Mouse (Mus musculus): ENCODE measurements around the gene Zxdc. TPM values are rescaled to one million over a fixed set of nuclear protein-coding genes. Genes with fewer than 3 reads are reported as not detected.

Zxdc gene
- 1 to 10 TPM; 5.9 to 6.8 TPM for polyA plus RNA-seq (2017; shearing (Covaris generic))

GRCm38 (mm10) chr6:90368976-90369724 lies at the start of gene Zxdc:
Gene Zxdc (plus strand): TSS chr6:90369492.
- peak; percentile 92 for ATAC-seq

- ATAC-seq: no peak
These were observed 48.9 kb upstream of the Zxdc start for GRCm38 (mm10) chr6:90320429-90320828.

- no peak for ATAC-seq
These were observed 47.5 kb upstream of the Zxdc start for GRCm38 (mm10) chr6:90321811-90322210.

DNA sequence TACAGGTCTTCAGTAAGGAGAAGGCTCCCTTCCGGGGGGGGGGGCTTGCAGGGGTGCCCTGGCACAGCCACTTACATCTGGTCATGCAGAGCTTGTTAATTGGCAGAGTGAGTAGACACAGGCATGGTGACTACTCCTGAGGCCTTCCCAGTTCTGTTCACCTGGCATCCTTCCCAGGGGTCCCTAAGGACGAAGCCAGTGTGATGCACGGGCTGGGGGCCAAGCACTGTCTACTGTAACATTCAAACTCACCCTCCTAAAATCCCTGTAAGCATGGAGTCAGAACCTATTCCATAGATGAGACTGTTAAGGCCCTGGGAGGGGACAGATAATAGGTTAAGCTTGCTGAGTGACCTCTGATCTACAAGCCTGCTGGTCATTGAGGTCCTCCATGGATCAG lies 45.3 kb upstream of the Zxdc start:
- ATAC-seq: no peak

- ATAC-seq: no peak
These were observed 44.8 kb upstream of the Zxdc start for GRCm38 (mm10) chr6:90324463-90324862.

DNA sequence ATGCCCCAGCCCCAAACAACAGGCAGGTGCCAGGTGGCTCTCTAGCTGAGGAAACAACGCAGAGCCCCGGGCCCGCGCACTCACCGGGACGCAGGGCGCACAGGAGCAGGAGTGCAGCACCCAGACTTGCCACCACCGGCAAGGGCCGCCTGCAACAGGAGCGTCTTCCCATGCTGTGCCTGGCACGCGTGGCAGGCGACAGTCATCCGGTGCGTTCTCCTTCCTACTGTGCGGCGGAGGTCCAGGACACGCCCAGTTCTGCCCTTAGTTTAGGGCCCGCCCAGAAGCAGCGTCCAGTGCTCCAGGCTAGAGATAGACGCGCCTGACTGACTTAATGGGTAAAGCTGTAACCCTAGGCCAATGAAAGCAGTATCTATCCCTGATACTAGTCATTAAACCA lies 44.3 kb upstream of the Zxdc start, which contains the start of gene Chst13:
Chst13 (minus strand) TSS at position 195 of the 400 bp plus-strand sequence.
- no peak for ATAC-seq

DNA sequence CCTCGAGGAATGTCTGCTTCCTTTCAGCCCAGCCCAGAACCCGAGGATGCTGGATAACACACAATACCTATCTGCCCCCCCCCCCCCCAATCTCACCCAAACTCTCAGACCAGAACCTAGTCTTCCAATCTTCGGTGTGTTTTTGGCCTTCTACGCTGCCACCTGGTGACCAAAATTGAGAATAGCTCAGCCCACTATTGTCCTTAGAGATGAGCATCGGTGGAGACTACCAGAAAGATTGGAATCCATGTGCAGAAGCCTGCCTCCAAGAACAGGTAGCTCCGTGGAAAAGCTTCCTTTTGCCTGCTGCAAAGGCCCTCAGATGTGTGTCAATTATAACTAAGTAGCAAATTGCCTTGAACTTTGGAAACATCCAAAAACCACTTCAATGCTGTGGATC lies 41.6 kb upstream of the Zxdc start:
- ATAC-seq: no peak

DNA sequence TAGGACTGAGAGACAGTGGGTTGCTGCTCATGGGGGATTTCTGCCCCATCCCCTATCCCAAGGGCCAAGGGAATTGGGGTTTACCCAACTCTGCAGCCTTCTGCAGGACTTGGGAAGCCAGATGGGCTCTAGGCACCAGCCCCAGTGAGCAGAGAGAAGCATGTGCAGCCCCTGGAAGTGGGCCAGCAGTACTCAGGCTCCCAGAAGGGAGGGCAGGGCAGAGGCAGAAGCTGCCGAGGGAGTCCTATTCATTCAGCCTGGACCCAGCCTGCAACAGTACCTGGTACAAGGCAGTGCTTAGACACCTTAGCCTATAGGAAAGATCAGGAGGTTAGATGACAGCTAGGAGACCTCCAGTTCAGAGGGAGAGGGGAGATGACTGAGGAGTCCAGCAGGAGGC lies 39.3 kb upstream of the Zxdc start:
- no peak for ATAC-seq

DNA sequence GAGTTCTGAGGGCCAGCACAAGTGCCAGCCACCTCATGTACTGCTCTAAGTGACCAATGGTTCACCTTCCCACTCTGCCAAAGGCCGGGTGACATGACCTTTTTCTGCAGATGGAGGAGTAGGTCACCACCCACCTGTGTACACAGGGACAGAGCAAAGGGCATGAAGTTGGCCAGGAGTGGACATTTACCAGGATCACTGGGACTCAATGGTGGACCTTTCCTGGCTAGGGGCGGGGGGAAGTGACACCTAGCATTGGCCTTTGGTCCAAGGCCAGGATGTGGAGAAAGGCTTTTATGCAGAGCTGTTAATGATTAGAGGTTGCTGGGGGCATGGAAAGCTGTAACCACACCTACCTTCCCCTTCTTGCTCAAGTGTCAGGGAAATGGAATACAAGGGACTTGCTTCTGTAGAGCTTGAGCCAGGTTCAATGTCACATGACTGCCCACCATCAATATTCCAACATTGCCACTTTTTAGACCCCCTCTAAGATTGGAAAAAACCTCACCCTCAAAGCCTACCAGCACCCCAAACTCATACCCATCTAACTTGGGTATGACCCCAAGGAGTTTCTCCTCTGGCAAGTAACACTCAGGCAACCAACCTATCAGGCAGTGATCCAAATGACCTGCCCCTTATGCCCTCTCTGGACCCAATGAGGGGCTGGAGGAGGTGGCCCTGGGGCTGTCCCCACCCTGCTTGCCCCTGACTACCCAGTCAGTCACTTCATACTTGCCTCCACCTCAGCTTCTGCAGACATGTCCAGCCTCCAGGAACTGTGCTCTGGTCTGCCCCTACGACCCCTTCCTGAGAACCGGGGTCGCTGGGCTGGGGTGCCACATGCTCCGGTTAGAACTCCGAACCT lies 36.5 kb upstream of the Zxdc start, which contains the start of gene Uroc1:
Uroc1 (plus strand) TSS at position 724 of the 865 bp plus-strand sequence.
- no peak for ATAC-seq

- no peak for ATAC-seq
These were observed 35.0 kb upstream of the Zxdc start for GRCm38 (mm10) chr6:90334244-90334643.

DNA sequence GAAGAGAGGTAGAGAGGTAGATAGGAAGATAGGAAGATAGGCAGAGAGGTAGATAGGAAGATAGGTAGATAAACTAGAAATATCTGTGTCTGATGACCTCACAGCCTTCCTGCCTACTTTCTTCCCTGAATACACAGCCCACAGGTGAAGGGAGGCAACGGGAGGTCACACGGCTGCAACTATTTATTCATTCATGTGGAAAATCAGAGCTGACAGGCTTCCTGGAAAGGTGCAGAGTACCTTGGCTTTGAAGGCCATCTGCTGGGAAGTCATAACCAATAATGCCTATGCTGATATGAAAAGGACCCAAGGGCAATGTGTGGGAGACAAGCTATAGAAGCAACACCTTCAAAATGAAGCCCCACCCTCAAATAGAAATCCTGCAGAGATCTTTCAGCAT lies 26.9 kb upstream of the Zxdc start:
- no peak for ATAC-seq

DNA sequence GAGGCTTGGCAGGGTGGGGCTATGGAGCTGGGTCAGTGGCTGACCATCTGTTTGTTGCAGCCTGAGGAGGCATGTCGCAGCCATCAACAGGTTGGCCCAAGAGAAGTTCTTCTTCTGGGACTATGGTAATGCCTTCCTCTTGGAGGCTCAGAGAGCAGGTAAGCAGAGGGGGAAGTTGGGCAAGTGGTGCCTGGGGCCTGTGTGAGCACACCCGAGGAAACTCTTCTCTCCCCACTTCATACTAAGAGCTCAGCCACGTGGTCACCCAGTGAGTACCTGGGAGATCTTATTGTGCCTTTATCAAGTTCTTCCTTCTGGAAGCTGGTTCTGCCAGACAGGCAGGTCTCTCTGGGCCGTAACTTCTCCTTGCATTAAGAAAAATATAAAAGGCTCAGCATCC lies 22.1 kb upstream of the Zxdc start:
- ATAC-seq: no peak

DNA sequence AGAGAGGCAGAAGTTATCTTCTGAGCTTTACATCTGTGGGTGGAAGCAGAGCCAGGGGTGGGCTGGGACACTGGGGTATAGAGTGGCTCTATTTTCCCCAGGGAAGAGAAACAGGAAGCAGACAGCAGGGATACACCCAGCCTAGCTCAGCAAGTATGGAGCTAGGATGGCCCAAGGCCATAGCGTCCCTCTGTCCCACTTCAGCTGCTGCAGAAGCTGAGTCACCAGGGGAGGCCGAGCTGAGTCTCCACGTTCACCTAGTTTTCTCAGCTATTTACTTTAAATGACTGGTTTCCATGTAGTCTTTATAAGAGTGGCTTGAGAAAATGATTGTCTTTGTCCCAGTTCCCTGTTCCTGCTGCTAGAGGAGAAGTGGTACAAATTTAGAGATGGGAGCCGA lies 20.8 kb upstream of the Zxdc start:
- ATAC-seq: no peak

GRCm38 (mm10) chr6:90350011-90350410 lies 19.3 kb upstream of the Zxdc start:
- ATAC-seq: no peak

- ATAC-seq: no peak
These were observed 11.2 kb upstream of the Zxdc start for GRCm38 (mm10) chr6:90358142-90358541.

GRCm38 (mm10) chr6:90359445-90359844 lies 9.8 kb upstream of the Zxdc start:
- ATAC-seq: no peak

DNA sequence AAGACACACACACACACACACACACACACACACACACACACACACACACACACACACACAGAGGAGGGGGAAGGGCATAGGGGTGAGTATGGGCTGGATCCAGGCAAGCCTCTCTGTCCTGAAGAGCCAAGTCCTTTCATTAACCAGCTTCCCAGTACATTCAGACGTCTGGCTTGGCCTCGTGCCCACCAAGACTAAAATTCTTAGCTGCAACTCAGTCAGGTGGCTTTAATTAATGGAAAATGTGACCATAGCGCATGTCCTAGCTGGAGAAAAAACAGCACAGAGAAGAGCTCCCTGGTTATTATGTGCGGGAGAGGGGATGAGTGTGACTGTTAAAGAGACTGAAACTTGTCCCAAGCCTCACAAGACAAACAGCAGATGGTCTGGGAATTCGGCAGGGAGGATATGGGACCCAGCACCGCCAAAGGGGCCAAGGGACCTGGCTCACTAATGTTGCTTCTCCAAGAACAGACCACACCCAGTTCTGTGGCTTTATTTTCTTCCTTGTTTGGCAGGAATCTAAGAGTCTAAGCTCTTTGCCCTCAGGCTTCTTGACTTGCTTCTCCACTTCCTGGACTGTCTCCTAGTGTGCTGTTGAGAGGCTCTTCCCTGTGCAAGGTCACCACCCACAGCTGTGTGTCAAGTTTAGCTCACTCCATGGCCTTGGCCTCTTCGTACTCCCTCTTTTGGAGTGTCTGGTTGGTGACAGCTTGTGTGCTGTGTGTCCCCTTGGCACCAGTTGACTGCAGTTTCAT lies 9.1 kb upstream of the Zxdc start:
- no peak for ATAC-seq

DNA sequence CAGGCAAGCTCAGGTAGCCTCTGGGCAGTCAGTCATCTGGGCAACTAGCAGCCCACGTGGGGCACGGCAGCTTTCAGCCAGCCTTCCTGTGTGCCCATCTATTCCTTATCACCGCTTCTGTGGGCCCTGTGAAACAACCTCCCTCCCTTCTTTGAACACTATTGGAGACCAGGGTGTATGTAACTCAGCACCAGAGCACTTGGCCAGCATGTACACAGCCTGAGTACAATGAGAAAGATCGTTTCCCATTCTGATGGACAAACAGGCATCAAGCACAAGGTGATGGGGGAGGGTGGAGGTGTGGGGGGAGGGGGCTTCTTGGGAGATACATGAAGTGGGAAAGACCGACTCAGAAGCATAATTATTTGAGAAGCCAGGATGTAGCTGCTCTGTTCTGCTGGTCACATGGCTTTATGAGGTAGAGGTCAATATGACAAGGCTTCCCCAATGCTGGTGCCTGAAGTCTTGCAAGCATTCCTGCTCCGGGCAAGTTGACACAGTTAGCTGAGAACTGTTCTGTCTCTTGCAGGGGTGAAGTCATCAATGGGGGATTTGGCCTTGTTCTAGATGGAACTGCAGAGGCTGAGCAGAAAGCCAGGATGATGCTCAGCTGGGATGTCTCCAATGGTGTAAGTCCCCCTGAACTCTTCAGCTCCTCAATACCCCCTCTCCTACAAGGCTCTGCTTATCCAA lies 8.2 kb upstream of the Zxdc start:
- no peak for ATAC-seq

DNA sequence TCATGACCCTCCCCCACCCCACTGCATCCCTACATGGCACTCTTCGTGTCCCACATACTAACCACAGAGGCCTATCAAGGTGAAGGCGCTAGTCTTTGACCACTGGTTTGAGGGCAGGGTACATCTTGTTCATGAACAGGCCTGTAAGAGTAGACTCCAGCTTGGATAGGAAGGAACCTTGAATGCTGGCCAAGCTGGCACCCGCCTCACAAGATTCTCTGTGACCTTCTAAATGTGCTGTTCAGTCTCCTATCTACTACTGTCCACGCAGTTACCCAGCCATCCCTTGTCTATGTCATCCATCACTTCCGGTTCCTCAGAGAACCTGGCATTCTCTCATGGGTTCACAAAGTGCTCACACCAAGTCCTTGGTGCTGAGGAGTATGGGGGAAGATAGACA lies 6.0 kb upstream of the Zxdc start:
- no peak for ATAC-seq

DNA sequence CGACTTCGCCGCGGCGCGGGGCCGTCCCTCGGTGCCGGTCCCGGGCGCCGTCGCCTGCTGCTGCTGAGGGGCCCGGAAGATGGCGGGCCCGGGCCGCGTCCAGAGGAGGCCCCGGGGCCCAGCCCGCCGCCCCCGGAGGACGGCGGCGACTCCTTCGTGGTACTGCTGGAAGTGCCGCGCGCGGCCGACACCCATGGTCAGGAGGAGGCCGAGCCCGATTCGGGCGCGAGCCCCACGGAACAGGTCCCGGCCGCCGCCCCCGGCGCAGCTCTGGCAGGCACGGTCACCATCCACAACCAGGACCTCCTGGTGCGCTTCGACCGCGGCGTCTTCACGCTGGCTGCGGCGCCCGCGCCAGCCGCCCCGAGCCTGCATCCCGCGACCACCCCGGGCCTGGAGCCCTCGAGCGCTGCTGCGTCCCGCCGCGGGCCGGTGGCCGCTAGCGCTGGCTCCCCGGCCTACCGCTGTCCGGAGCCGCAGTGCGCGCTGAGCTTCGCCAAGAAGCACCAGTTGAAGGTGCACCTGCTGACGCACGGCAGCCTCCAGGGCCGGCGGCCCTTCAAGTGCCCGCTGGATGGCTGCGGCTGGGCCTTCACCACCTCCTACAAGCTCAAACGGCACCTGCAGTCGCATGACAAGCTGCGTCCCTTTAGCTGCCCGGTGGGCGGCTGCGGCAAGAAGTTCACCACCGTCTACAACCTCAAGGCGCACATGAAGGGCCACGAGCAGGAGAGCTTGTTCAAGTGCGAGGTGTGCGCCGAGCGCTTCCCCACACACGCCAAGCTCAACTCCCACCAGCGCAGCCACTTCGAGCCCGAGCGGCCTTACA lies 647 bp downstream of the Zxdc start:
- ATAC-seq: peak; percentile 65

DNA sequence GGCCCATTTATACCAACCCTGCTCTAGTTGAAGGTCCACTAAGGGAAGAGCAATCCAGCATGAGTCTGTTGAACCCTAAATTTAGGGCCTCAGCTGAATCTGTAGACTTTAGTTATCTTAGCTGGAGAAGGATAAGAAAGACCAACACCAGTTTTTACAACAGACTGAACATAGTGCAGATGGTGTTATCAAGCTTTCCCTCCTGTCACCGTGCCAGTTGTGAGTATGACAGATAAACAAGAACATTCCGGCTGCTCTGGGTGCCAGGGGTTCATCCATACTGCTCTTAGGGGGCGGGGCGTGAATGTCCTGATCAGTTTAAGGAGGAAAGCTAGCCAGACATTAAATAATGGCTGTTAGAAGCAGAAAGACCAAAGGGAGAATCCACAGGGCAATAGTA lies 5.4 kb downstream of the Zxdc start:
- ATAC-seq: no peak

DNA sequence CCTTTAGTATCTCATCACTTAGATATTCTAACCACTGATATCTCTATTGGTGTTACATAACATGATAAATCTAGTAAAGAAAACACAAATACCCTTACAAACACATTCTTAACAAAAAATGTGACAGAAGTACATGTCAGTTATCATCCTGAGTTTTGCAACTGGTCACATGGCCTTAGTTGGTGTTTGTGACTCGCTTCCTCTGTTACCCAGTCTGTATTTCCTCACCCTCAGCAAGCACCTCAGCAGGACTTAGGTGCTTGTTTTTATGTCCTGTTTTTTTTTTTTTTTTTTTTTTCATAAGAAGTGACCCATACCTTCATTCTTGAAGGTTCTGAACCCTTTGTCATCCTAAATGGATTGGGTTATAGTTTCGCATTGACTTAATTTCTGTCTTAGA lies 8.4 kb downstream of the Zxdc start:
- no peak for ATAC-seq

All from CD4-positive, CD25-positive, alpha-beta regulatory T cell, adult 4 months (primary cell).